Mouse (Mus musculus) MEL (cell line): Measurements from ENCODE around the gene Dennd1b. TPM values are rescaled to one million over a fixed set of nuclear protein-coding genes. Genes with fewer than 3 reads are reported as not detected.

Source experiments
- DNase-seq: peaks from one replicate; pipeline ENCODE4 v3.0.0; 2011; ENCODE audit warnings: low read depth, low spot score
- H3K27ac ChIP-seq: 2 replicates; pipeline ENCODE4 v1.5.1; 2012; ENCODE audit warnings: low read depth, mild to moderate bottlenecking, control low read depth, low read length, moderate library complexity; ENCODE audit not compliant: control insufficient read depth
- H3K27me3 ChIP-seq, 2 experiments: fragments of 150-350 bp in 1 of 2; sonication (generic) in 1 of 2; 2 replicates each; pipeline ENCODE4 v1.6.1; 2012; ENCODE audit warnings: low read length in 2 of 2, mild to moderate bottlenecking in 2 of 2, improper control_type of control experiment in 1 of 2, moderate library complexity in 1 of 2; ENCODE audit not compliant: insufficient read depth in 2 of 2, control insufficient read depth in 1 of 2
- H3K36me3 ChIP-seq, 2 experiments: 2 replicates each; pipeline ENCODE4 v1.6.1; 2012 to 2014; ENCODE audit warnings: low read length in 2 of 2, improper control_type of control experiment in 1 of 2, inconsistent platforms in 1 of 2, mild to moderate bottlenecking in 1 of 2; ENCODE audit not compliant: insufficient read depth in 2 of 2, control insufficient read depth in 1 of 2
- H3K4me1 ChIP-seq, 2 experiments: fragments of 150-350 bp in 1 of 2; sonication (generic) in 1 of 2; 2 replicates each; pipeline ENCODE4 v1.6.1; 2012; ENCODE audit warnings: low read length in 2 of 2, improper control_type of control experiment in 1 of 2, mild to moderate bottlenecking in 1 of 2; ENCODE audit not compliant: insufficient read depth in 2 of 2, control insufficient read depth in 1 of 2
- H3K4me3 ChIP-seq, 2 experiments: fragments of 150-350 bp in 1 of 2; sonication (generic) in 1 of 2; 2 replicates each; pipeline ENCODE4 v1.5.1; 2012; ENCODE audit warnings: low read depth in 2 of 2, low read length in 2 of 2, mild to moderate bottlenecking in 2 of 2, moderate library complexity in 2 of 2, control low read depth in 1 of 2, improper control_type of control experiment in 1 of 2; ENCODE audit not compliant: control insufficient read depth in 1 of 2, insufficient read depth in 1 of 2
- H3K79me2 ChIP-seq: 2 replicates; pipeline ENCODE4 v1.6.1; 2012; ENCODE audit warnings: mild to moderate bottlenecking, low read length, moderate library complexity; ENCODE audit not compliant: control insufficient read depth, poor library complexity, insufficient read depth
- H3K9ac ChIP-seq: 2 replicates; pipeline ENCODE4 v1.6.1; 2012; ENCODE audit warnings: low read depth, mild to moderate bottlenecking, control low read depth, low read length, moderate library complexity; ENCODE audit not compliant: control insufficient read depth, poor library complexity, severe bottlenecking
- H3K9me3 ChIP-seq: fragments of 150-350 bp; sonication (generic); replicated peaks from 2 replicates; pipeline ENCODE4 v1.6.1; 2012; ENCODE audit warnings: mild to moderate bottlenecking, low read length, improper control_type of control experiment, moderate library complexity; ENCODE audit not compliant: insufficient read depth
- CHD2 ChIP-seq: IDR thresholded peaks from 2 replicates; pipeline ENCODE4 v1.6.1; 2011; ENCODE audit warnings: low read length, improper control_type of control experiment
- E2F4 ChIP-seq: IDR thresholded peaks from 2 replicates; pipeline ENCODE4 v1.6.1; 2011; ENCODE audit warnings: low read depth, low read length, improper control_type of control experiment, borderline replicate concordance
- EP300 ChIP-seq, 2 experiments: IDR thresholded peaks; 2 replicates each; pipeline ENCODE4 v1.6.1; 2011; ENCODE audit warnings: improper control_type of control experiment in 2 of 2, low read length in 2 of 2, low read depth in 1 of 2, mild to moderate bottlenecking in 1 of 2
- GABPA ChIP-seq: IDR thresholded peaks from 2 replicates; pipeline ENCODE4 v1.6.1; 2012; ENCODE audit warnings: low read depth, mild to moderate bottlenecking, inconsistent platforms, low read length, improper control_type of control experiment, moderate library complexity
- JUND ChIP-seq: IDR thresholded peaks from 2 replicates; pipeline ENCODE4 v1.6.1; 2011; ENCODE audit warnings: low read depth, mild to moderate bottlenecking, improper control_type of control experiment, low read length
- MAFK ChIP-seq: IDR thresholded peaks from 2 replicates; pipeline ENCODE4 v1.6.1; 2011; ENCODE audit warnings: low read depth, mild to moderate bottlenecking, low read length, improper control_type of control experiment, borderline replicate concordance
- MEF2A ChIP-seq: IDR thresholded peaks from 2 replicates; pipeline ENCODE4 v1.6.1; 2014; ENCODE audit warnings: low read depth, mild to moderate bottlenecking, inconsistent platforms, low read length, improper control_type of control experiment; ENCODE audit not compliant: poor library complexity, insufficient replicate concordance, severe bottlenecking; ENCODE audit errors: extremely low read depth
- MYB ChIP-seq: IDR thresholded peaks from 2 replicates; pipeline ENCODE4 v1.6.1; 2011; ENCODE audit warnings: mild to moderate bottlenecking, low read depth, low read length, improper control_type of control experiment
- MYC ChIP-seq: IDR thresholded peaks from 2 replicates; pipeline ENCODE4 v1.6.1; 2011; ENCODE audit warnings: low read depth, mild to moderate bottlenecking, low read length, improper control_type of control experiment, moderate library complexity
- NELFE ChIP-seq: IDR thresholded peaks from 2 replicates; pipeline ENCODE4 v1.6.1; 2011; ENCODE audit warnings: low read depth, low read length, improper control_type of control experiment
- POLR2A ChIP-seq, 2 experiments: IDR thresholded peaks; 2 replicates each; pipeline ENCODE4 v1.6.1; 2011 to 2012; ENCODE audit warnings: low read length in 2 of 2, mild to moderate bottlenecking in 2 of 2, control low read depth in 1 of 2, improper control_type of control experiment in 1 of 2, low read depth in 1 of 2, moderate library complexity in 1 of 2; ENCODE audit not compliant: control insufficient read depth in 1 of 2, insufficient read depth in 1 of 2, poor library complexity in 1 of 2
- SMC3 ChIP-seq: IDR thresholded peaks from 2 replicates; pipeline ENCODE4 v1.6.1; 2011; ENCODE audit warnings: low read depth, low read length, improper control_type of control experiment
- TAL1 ChIP-seq: IDR thresholded peaks from 2 replicates; pipeline ENCODE4 v1.6.1; 2012; ENCODE audit warnings: mild to moderate bottlenecking, inconsistent platforms, low read length, moderate library complexity, mixed read lengths
- TBP ChIP-seq: IDR thresholded peaks from 2 replicates; pipeline ENCODE4 v1.8.0; 2011; ENCODE audit warnings: low read depth, low read length, improper control_type of control experiment
- USF1 ChIP-seq: IDR thresholded peaks from 2 replicates; pipeline ENCODE4 v1.6.1; 2014; ENCODE audit warnings: low read depth, mild to moderate bottlenecking, inconsistent platforms, low read length, improper control_type of control experiment, moderate library complexity
- ZKSCAN1 ChIP-seq: IDR thresholded peaks from 2 replicates; pipeline ENCODE4 v1.6.1; 2012; ENCODE audit warnings: low read depth, mild to moderate bottlenecking, inconsistent platforms, low read length, improper control_type of control experiment, moderate library complexity
- ZMIZ1 ChIP-seq: IDR thresholded peaks from 2 replicates; pipeline ENCODE4 v1.6.1; 2012; ENCODE audit warnings: low read depth, mild to moderate bottlenecking, inconsistent platforms, low read length, improper control_type of control experiment, moderate library complexity
- ZNF384 ChIP-seq: IDR thresholded peaks from 2 replicates; pipeline ENCODE4 v1.6.1; 2012; ENCODE audit warnings: low read depth, mild to moderate bottlenecking, inconsistent platforms, low read length, improper control_type of control experiment
- polyA plus RNA-seq, 2 experiments: library from polyadenylated mRNA; stranded (reverse) in 1 of 2; unstranded in 1 of 2; fragments of >175 nt in 1 of 2; fragments of >200 nt in 1 of 2; gene quantifications; 2 replicates each; pipeline versions ENCODE4 v1.2.1 to v1.2.4; 2012; ENCODE audit warnings: low replicate concordance in 2 of 2, low read depth in 1 of 2; ENCODE audit not compliant: insufficient read length in 2 of 2, insufficient read depth in 1 of 2, missing spikeins in 1 of 2
- total RNA-seq: library from RNA; depleted of rRNA; stranded (reverse); fragments of 300-350 nt; gene quantifications from 2 replicates; pipeline ENCODE4 v1.2.3, GENCODE M21; 2012

Dennd1b gene
- total and polyA plus RNA-seq, 3 experiments: 3.9 to 4.1 TPM; not detected in 1

DNA sequence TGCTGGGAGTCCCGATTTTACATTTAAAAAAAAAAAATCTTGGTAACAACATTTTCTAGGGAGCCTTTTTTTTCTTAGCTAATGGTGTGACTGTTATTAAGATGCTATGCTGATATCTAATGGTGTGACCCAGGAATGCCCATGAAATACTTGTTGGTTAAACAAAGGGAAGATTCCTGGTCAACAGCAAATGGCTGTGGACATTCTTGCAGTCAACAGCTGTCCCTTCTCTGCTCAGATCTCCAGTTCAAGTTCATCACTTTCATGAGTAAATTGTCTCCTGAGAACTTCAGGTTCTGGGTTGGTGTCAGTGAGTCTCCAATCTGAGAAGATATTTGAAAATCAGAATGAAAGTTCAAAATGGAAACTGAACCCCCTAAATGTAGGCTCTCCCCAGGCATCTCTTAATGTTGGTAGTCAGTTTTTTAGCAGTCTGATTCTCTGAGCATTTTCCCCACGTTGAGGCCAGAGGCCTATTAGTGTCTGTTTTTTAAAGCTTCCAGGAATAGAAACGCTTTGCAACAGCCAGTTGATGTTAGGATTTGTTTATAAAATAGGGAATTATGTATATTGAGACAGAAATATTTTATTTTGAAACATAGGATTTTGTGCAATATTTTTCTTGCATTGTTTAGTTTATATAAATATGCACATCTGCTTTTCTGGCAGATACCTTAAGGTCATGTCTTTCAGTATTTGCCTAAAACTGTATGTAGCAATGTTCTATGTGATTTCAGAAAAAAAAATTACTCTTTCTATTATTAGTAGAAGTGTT, 211.0 kb downstream of the Dennd1b start:
- H3K9ac ChIP-seq: no peak overlapping the region
- H3K9me3 ChIP-seq: no peaks in the 10 kb centered on the region
- no peaks in the 10 kb centered on the region for H3K36me3 ChIP-seq
- H3K27me3 ChIP-seq: no peaks in the 10 kb centered on the region
- TF ChIP-seq ZMIZ1 (no peak), TBP (no peak), TAL1 (no peak), ZKSCAN1 (no peak), SMC3 (no peak), MYC (no peak), E2F4 (no peak), POLR2A (IDR thresholded peaks at IDR 0.05; ENCODE audit: control insufficient read depth in 1 of 2, insufficient read depth in 1 of 2, low read depth in 1 of 2, low read length in 2 of 2, poor library complexity in 1 of 2) (no peak)
- H3K79me2 ChIP-seq: no peaks in the 10 kb centered on the region
- H3K4me1 ChIP-seq: no peaks in the 10 kb centered on the region
- DNase-seq: no peak
- H3K4me3 ChIP-seq: no peak overlapping the region
- H3K27ac ChIP-seq: no peak overlapping the region

DNA sequence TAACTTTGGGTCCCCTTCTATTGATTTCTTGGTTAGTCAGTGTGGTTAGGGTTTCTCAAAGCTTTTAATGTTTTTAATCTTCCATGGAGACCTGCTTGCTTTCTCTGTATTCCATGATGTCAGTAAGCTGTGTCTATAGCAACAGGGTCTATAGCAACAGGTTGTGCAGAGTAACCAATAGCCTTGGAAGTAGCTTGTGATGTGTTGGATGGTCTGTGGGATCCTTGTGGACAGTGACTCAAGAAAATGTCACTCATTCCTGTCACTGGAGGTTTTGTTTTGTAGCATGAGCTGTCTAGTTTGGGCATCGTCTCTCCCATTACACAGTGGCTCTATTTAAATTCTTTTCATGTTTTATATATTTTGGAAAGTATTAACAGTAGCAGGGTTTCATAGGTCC, 216.5 kb downstream of the Dennd1b start:
- Histone ChIP-seq H3K9ac (no peak overlapping the region), H3K4me3 (no peak overlapping the region), H3K27ac (no peak overlapping the region), H3K4me1 (peaks cover 3 to 5% of the 10 kb centered on the region in 2 experiments), H3K27me3 (no peaks in the 10 kb centered on the region), H3K36me3 (peaks cover 0 to 6% of the 10 kb centered on the region in 2 experiments; a peak in 2 of 4 replicates), H3K9me3 (no peaks in the 10 kb centered on the region), H3K79me2 (no peaks in the 10 kb centered on the region)
- DNase-seq: no peak
- TF ChIP-seq EP300 (IDR thresholded peaks at IDR 0.05; ENCODE audit: low read depth in 1 of 2, low read length in 2 of 2): no peak
- TF ChIP-seq MYC: no peak
- no peak for TF ChIP-seq MYB
- no peak for TF ChIP-seq CHD2
- no peak for TF ChIP-seq NELFE
- TF ChIP-seq MEF2A: no peak
- no peak for TF ChIP-seq USF1
- TF ChIP-seq MAFK: no peak
- no peak for TF ChIP-seq GABPA
- TF ChIP-seq JUND: no peak
- no peak for TF ChIP-seq ZNF384
